Mouse (Mus musculus): Measurements from ENCODE around the gene Slf1. TPM values are rescaled to one million over a fixed set of nuclear protein-coding genes. Genes with fewer than 3 reads are reported as not detected.
"Not testable (repeated sequence)": the region's sequence is repeated elsewhere in the genome, so short reads cannot be mapped to it uniquely, and the experiment has no call there.

Gene Slf1
- polyA plus RNA-seq (2015; fragmentation: Nextera tagmentation; extraction: Ambion mirVana), result 28.7 and 32.7 TPM in 2 replicates

- under 1% methylated on average over 65 of the region's 65 CpGs for WGBS
- Histone ChIP-seq H3K27ac (ENCODE audit: low read length) (peak within 1 kb of the TSS; percentile 96), H3K4me1 (ENCODE audit: insufficient read depth, low read length) (peaks cover 6% of the 10 kb centered on the region), H3K9me3 (ENCODE audit: low read length) (no peaks in the 10 kb centered on the region), H3K4me3 (ENCODE audit: low read length) (peak within 1 kb of the TSS; percentile 98), H3K27me3 (ENCODE audit: insufficient read depth, low read length) (no peaks in the 10 kb centered on the region), H3K9ac (replicated peaks; ENCODE audit: low read length) (peak within 1 kb of the TSS; percentile 98), H3K4me2 (replicated peaks; ENCODE audit: low read depth, low read length) (peak within 1 kb of the TSS; percentile 70), H3K36me3 (ENCODE audit: insufficient read depth, low read length) (no peaks in the 10 kb centered on the region)
- peak; percentile 99 for ATAC-seq (ENCODE audit: low FRiP score, low TSS enrichment)
These were observed at the start of gene Slf1, which contains the start of gene 2210408I21Rik for GRCm38 (mm10) chr13:77134931-77135620. Gene Slf1 (minus strand): TSS chr13:77135473. Gene 2210408I21Rik (plus strand): TSS chr13:77135540.

GRCm38 (mm10) chr13:77177931-77178330 is 42.7 kb upstream of the Slf1 start:
- no peak for ATAC-seq (ENCODE audit: low FRiP score, low TSS enrichment)
- H3K4me3 ChIP-seq (ENCODE audit: low read length), result no peak overlapping the region

GRCm38 (mm10) chr13:77140890-77141289 is 5.6 kb upstream of the Slf1 start:
- H3K4me1 ChIP-seq (ENCODE audit: insufficient read depth, low read length), result peaks cover 6% of the 10 kb centered on the region

More at GRCm38 (mm10) chr13:77177931-77178330, 42.7 kb upstream of the Slf1 start:
- H3K4me1 ChIP-seq (ENCODE audit: insufficient read depth, low read length), result no peaks in the 10 kb centered on the region
- no peaks in the 10 kb centered on the region for H3K9me3 ChIP-seq (ENCODE audit: low read length)
- no peaks in the 10 kb centered on the region for H3K36me3 ChIP-seq (ENCODE audit: insufficient read depth, low read length)
- no peak overlapping the region for H3K27ac ChIP-seq (ENCODE audit: low read length)
- H3K4me2 ChIP-seq (replicated peaks; ENCODE audit: low read depth, low read length), result no peak overlapping the region
- H3K27me3 ChIP-seq (ENCODE audit: insufficient read depth, low read length), result no peaks in the 10 kb centered on the region
- no peak overlapping the region for H3K9ac ChIP-seq (replicated peaks; ENCODE audit: low read length)

DNA sequence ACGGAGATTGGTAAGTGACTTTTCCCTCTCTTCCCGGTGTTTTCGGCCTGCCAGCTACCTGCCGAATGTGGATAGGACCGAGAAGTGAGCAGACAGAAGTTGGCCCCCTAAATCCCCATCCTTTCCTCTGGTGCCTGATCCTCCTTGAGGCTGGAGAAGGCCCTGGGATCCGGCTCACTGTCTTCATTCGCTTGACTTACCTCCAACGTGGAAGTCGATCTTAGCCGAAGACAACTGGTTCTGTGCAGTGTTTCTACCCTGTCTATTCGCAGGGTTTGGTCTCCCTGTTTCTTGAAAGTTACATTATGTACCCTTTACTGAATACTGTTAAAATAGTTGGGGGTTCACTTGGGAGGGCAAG is 328 bp upstream of the Slf1 start:
- Histone ChIP-seq H3K9ac (replicated peaks; ENCODE audit: low read length) (peak overlapping the region; percentile 69), H3K9me3 (ENCODE audit: low read length) (no peaks in the 10 kb centered on the region), H3K27ac (ENCODE audit: low read length) (peak overlapping the region; percentile 71), H3K4me2 (replicated peaks; ENCODE audit: low read depth, low read length) (peak overlapping the region; percentile 70), H3K27me3 (ENCODE audit: insufficient read depth, low read length) (no peaks in the 10 kb centered on the region), H3K36me3 (ENCODE audit: insufficient read depth, low read length) (no peaks in the 10 kb centered on the region), H3K4me3 (ENCODE audit: low read length) (peak overlapping the region; percentile 98), H3K4me1 (ENCODE audit: insufficient read depth, low read length) (peaks cover 6% of the 10 kb centered on the region)
- WGBS, result under 1% methylated on average over 11 of the region's 11 CpGs
- peak; percentile 73 for ATAC-seq (ENCODE audit: low FRiP score, low TSS enrichment)

More at GRCm38 (mm10) chr13:77140890-77141289, 5.6 kb upstream of the Slf1 start:
- no peak overlapping the region for H3K9ac ChIP-seq (replicated peaks; ENCODE audit: low read length)
- H3K9me3 ChIP-seq (ENCODE audit: low read length), result no peaks in the 10 kb centered on the region
- no peaks in the 10 kb centered on the region for H3K27me3 ChIP-seq (ENCODE audit: insufficient read depth, low read length)
- H3K27ac ChIP-seq (ENCODE audit: low read length), result no peak overlapping the region
- no peak for ATAC-seq (ENCODE audit: low FRiP score, low TSS enrichment)
- 0 out of 2 replicates have a peak, but pooled peaks cover 3% of the 10 kb centered on the region for H3K36me3 ChIP-seq (ENCODE audit: insufficient read depth, low read length)
- no peak overlapping the region for H3K4me2 ChIP-seq (replicated peaks; ENCODE audit: low read depth, low read length)
- WGBS, result 95% methylated on average over 2 of the region's 2 CpGs
- no peak overlapping the region for H3K4me3 ChIP-seq (ENCODE audit: low read length)

- whole genome bisulfite sequencing, result 85% methylated on average over 2 of the region's 2 CpGs
- no peak overlapping the region for H3K27ac ChIP-seq (ENCODE audit: low read length)
- no peak overlapping the region for H3K4me2 ChIP-seq (replicated peaks; ENCODE audit: low read depth, low read length)
- no peaks in the 10 kb centered on the region for H3K9me3 ChIP-seq (ENCODE audit: low read length)
- H3K4me3 ChIP-seq (ENCODE audit: low read length), result no peak overlapping the region
- no peak overlapping the region for H3K9ac ChIP-seq (replicated peaks; ENCODE audit: low read length)
- ATAC-seq (ENCODE audit: low FRiP score, low TSS enrichment), result no peak
- H3K27me3 ChIP-seq (ENCODE audit: insufficient read depth, low read length), result no peaks in the 10 kb centered on the region
- H3K36me3 ChIP-seq (ENCODE audit: insufficient read depth, low read length), result no peaks in the 10 kb centered on the region
- H3K4me1 ChIP-seq (ENCODE audit: insufficient read depth, low read length), result peaks cover 2% of the 10 kb centered on the region
These were observed 4.1 kb downstream of the Slf1 start for GRCm38 (mm10) chr13:77131132-77131531.

DNA sequence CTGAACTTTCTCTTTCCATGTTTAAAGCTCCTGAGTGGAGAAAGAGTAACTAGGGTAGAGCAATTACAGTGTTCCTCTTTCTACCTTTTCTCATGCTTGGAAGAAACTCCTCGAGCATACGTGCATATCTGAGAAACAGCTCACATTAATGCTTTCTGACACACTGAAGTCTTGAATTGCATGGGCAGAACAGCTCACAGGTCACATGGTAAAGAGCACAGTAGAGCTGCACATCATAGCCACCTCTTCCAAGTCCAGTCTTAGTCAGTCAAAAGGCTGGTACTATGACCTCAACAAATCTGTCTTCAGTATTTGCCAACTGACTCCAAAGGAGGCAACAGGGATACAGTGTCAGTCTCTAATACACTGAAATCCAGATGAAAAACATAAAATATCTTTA is 7.0 kb downstream of the Slf1 start:
- no peaks in the 10 kb centered on the region for H3K4me1 ChIP-seq (ENCODE audit: insufficient read depth, low read length)
- 0 out of 2 replicates have a peak, but pooled peaks cover 6% of the 10 kb centered on the region for H3K36me3 ChIP-seq (ENCODE audit: insufficient read depth, low read length)
- H3K9ac ChIP-seq (replicated peaks; ENCODE audit: low read length), result no peak overlapping the region
- no peak overlapping the region for H3K4me2 ChIP-seq (replicated peaks; ENCODE audit: low read depth, low read length)
- H3K4me3 ChIP-seq (ENCODE audit: low read length), result no peak overlapping the region
- H3K27ac ChIP-seq (ENCODE audit: low read length), result no peak overlapping the region
- no peaks in the 10 kb centered on the region for H3K27me3 ChIP-seq (ENCODE audit: insufficient read depth, low read length)
- H3K9me3 ChIP-seq (ENCODE audit: low read length), result no peaks in the 10 kb centered on the region
- WGBS, result 85% methylated on average over 2 of the region's 2 CpGs
- no peak for ATAC-seq (ENCODE audit: low FRiP score, low TSS enrichment)

- 95% methylated on average over 3 of the region's 3 CpGs for WGBS
- no peaks in the 10 kb centered on the region for H3K27me3 ChIP-seq (ENCODE audit: insufficient read depth, low read length)
- no peak for ATAC-seq (ENCODE audit: low FRiP score, low TSS enrichment)
- H3K9me3 ChIP-seq (ENCODE audit: low read length), result no peaks in the 10 kb centered on the region
- H3K4me1 ChIP-seq (ENCODE audit: insufficient read depth, low read length), result no peaks in the 10 kb centered on the region
- no peak overlapping the region for H3K9ac ChIP-seq (replicated peaks; ENCODE audit: low read length)
- peaks cover 12% of the 10 kb centered on the region; the same call in 1 of the 2 replicates for H3K36me3 ChIP-seq (ENCODE audit: insufficient read depth, low read length)
- no peak overlapping the region for H3K4me3 ChIP-seq (ENCODE audit: low read length)
- no peak overlapping the region for H3K27ac ChIP-seq (ENCODE audit: low read length)
- no peak overlapping the region for H3K4me2 ChIP-seq (replicated peaks; ENCODE audit: low read depth, low read length)
These were observed 10.1 kb downstream of the Slf1 start for GRCm38 (mm10) chr13:77125159-77125558.

DNA sequence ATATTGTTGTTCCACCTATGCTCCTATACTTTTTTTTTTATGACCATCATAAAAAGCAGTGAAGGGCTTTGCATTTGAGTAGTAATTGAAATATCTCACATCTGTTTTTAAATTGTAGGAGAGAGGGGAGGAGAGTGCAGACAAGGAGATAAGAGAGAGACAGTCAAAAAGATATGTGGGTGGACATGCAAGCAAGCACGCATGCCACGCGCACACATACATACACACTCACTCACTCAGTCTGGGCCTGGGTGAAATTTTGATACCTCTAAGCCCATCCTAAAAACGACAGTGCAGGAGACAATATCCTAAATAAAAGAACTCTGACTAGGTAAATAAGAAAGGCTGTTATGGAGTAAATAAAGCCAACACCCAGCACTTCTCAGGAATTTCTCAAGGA is 16.6 kb downstream of the Slf1 start:
- no peak overlapping the region for H3K4me2 ChIP-seq (replicated peaks; ENCODE audit: low read depth, low read length)
- no peak overlapping the region for H3K27ac ChIP-seq (ENCODE audit: low read length)
- H3K4me1 ChIP-seq (ENCODE audit: insufficient read depth, low read length), result no peaks in the 10 kb centered on the region
- H3K9me3 ChIP-seq (ENCODE audit: low read length), result no peaks in the 10 kb centered on the region
- WGBS, result 93% methylated on average over 4 of the region's 4 CpGs
- no peak for ATAC-seq (ENCODE audit: low FRiP score, low TSS enrichment)
- no peak overlapping the region for H3K9ac ChIP-seq (replicated peaks; ENCODE audit: low read length)
- H3K27me3 ChIP-seq (ENCODE audit: insufficient read depth, low read length), result no peaks in the 10 kb centered on the region
- peaks cover 5% of the 10 kb centered on the region; the same call in 1 of the 2 replicates for H3K36me3 ChIP-seq (ENCODE audit: insufficient read depth, low read length)
- H3K4me3 ChIP-seq (ENCODE audit: low read length), result no peak overlapping the region

GRCm38 (mm10) chr13:77107734-77108133 is 27.5 kb downstream of the Slf1 start:
- peaks cover 6% of the 10 kb centered on the region for H3K36me3 ChIP-seq (ENCODE audit: insufficient read depth, low read length)
- H3K4me1 ChIP-seq (ENCODE audit: insufficient read depth, low read length), result no peaks in the 10 kb centered on the region
- no peak for ATAC-seq (ENCODE audit: low FRiP score, low TSS enrichment)
- no peak overlapping the region for H3K4me3 ChIP-seq (ENCODE audit: low read length)
- H3K27ac ChIP-seq (ENCODE audit: low read length), result no peak overlapping the region
- H3K9ac ChIP-seq (replicated peaks; ENCODE audit: low read length), result no peak overlapping the region
- no peaks in the 10 kb centered on the region for H3K27me3 ChIP-seq (ENCODE audit: insufficient read depth, low read length)
- H3K9me3 ChIP-seq (ENCODE audit: low read length), result no peaks in the 10 kb centered on the region
- H3K4me2 ChIP-seq (replicated peaks; ENCODE audit: low read depth, low read length), result no peak overlapping the region

GRCm38 (mm10) chr13:77092876-77093275 is 42.4 kb downstream of the Slf1 start:
- 82% methylated on average over 1 of the region's 1 CpGs for WGBS
- not testable (repeated sequence) for H3K4me2 ChIP-seq (replicated peaks; ENCODE audit: low read depth, low read length); H3K9ac ChIP-seq (replicated peaks; ENCODE audit: low read length); H3K27me3 ChIP-seq (ENCODE audit: insufficient read depth, low read length); H3K27ac ChIP-seq (ENCODE audit: low read length); ATAC-seq (ENCODE audit: low FRiP score, low TSS enrichment); H3K4me1 ChIP-seq (ENCODE audit: insufficient read depth, low read length); H3K4me3 ChIP-seq (ENCODE audit: low read length); H3K9me3 ChIP-seq (ENCODE audit: low read length)
- H3K36me3 ChIP-seq (ENCODE audit: insufficient read depth, low read length), result peaks cover 14% of the 10 kb centered on the region; the same call in 1 of the 2 replicates
